Mouse (Mus musculus) kidney, postnatal 0 days (tissue): ENCODE measurements at regions not wholly inside any gene's neighbourhood (a gene's known extent, or its start where the extent isn't known, plus 50 kb on each side); places are given as distances from the start of the nearest gene placed in this dataset.

Source experiments
- ATAC-seq: fragments of 200-750 bp; cut with Nextera tagmentation; replicated peaks from 2 replicates; pipeline ENCODE4 v1.8.0; 2017; ENCODE audit warnings: low read depth, moderate number of reproducible peaks, moderate TSS enrichment, moderate library complexity; ENCODE audit not compliant: low FRiP score
- DNase-seq: peaks from one replicate; pipeline ENCODE4 v3.0.0-alpha.2; 2016; ENCODE audit warnings: low spot score
- H3K27ac ChIP-seq: fragments of 300-500 bp; sonication (generic); 2 replicates; pipeline ENCODE4 v1.5.1; 2014; ENCODE audit warnings: mild to moderate bottlenecking
- H3K27me3 ChIP-seq: fragments of 300-500 bp; sonication (generic); 2 replicates; pipeline ENCODE4 v1.6.1; 2014; ENCODE audit warnings: low read length, mixed read lengths; ENCODE audit not compliant: insufficient read depth
- H3K36me3 ChIP-seq: fragments of 300-500 bp; sonication (generic); 2 replicates; pipeline ENCODE4 v1.6.1; 2014; ENCODE audit warnings: low read length, mixed read lengths; ENCODE audit not compliant: insufficient read depth
- H3K4me1 ChIP-seq: fragments of 300-500 bp; sonication (generic); replicated peaks from 2 replicates; pipeline ENCODE4 v1.6.1; 2014; ENCODE audit warnings: antibody characterized with exemption, low read length, mixed read lengths; ENCODE audit not compliant: insufficient read depth
- H3K4me2 ChIP-seq: fragments of 300-500 bp; sonication (generic); 2 replicates; pipeline ENCODE4 v1.6.1; 2014; ENCODE audit warnings: mild to moderate bottlenecking, low read length, moderate library complexity, mixed read lengths
- H3K4me3 ChIP-seq: fragments of 300-500 bp; sonication (generic); replicated peaks from 2 replicates; pipeline ENCODE4 v1.5.1; 2014; ENCODE audit warnings: low read depth, low read length
- H3K9ac ChIP-seq: fragments of 300-500 bp; sonication (generic); 2 replicates; pipeline ENCODE4 v1.6.1; 2014; ENCODE audit warnings: low read depth, low read length
- H3K9me3 ChIP-seq: fragments of 300-500 bp; sonication (generic); replicated peaks from 2 replicates; pipeline ENCODE4 v1.6.1; 2016; ENCODE audit warnings: low read length, inconsistent platforms, mixed read lengths
- CTCF ChIP-seq: IDR thresholded peaks from 2 replicates; pipeline ENCODE4 v1.5.1; 2016; ENCODE audit warnings: antibody characterized with exemption, low read depth, mild to moderate bottlenecking, moderate library complexity
- WGBS: fragments of 180-500 bp; shearing (Covaris S2); extraction: QIAGEN DNeasy Blood & Tissue Kit; methylation state at CpG from one replicate; pipeline ENCODE4 v1.1.7; 2014; 5-methylcytosine and 5-hydroxymethylcytosine counted together

- Histone ChIP-seq H3K27me3 (no peaks in the 10 kb centered on the region), H3K27ac (no peak overlapping the region), H3K36me3 (no peaks in the 10 kb centered on the region), H3K9ac (no peak overlapping the region), H3K4me1 (no peaks in the 10 kb centered on the region), H3K4me2 (no peak overlapping the region), H3K9me3 (no peaks in the 10 kb centered on the region), H3K4me3 (no peak overlapping the region)
- TF ChIP-seq CTCF, result no peak
- ATAC-seq, result no peak
- no peak for DNase-seq
These were observed 4653.9 kb upstream of the Gm7489 start for GRCm38 (mm10) chr15:49230846-49231245.

GRCm38 (mm10) chr15:49270198-49270597 is 4614.5 kb upstream of the Gm7489 start:
- Histone ChIP-seq H3K4me3 (no peak overlapping the region), H3K27me3 (no peaks in the 10 kb centered on the region), H3K4me2 (no peak overlapping the region), H3K9ac (no peak overlapping the region), H3K36me3 (no peaks in the 10 kb centered on the region), H3K4me1 (no peaks in the 10 kb centered on the region), H3K9me3 (no peaks in the 10 kb centered on the region), H3K27ac (no peak overlapping the region)
- 26% methylated on average over 1 of the region's 1 CpGs for WGBS
- TF ChIP-seq CTCF, result peak; percentile 33; the same call in 1 of the 2 replicates
- peak; percentile 6 for DNase-seq
- ATAC-seq, result no peak
